Mouse (Mus musculus) hindlimb bud, embryonic 11.5 days (tissue): Measurements from ENCODE around the gene Hdac9.
A peak's percentile ranks its signal among the peaks of the same experiment; 100 is the strongest.
"Not testable (repeated sequence)": the region's sequence is repeated elsewhere in the genome, so short reads cannot be mapped to it uniquely, and the experiment has no call there.

Experiments
- DNase-seq: peaks from one replicate; pipeline ENCODE4 v3.0.0-alpha.2; 2012; ENCODE audit warnings: low read depth, low spot score; ENCODE audit errors: extremely low spot score

Hdac9 gene

DNA sequence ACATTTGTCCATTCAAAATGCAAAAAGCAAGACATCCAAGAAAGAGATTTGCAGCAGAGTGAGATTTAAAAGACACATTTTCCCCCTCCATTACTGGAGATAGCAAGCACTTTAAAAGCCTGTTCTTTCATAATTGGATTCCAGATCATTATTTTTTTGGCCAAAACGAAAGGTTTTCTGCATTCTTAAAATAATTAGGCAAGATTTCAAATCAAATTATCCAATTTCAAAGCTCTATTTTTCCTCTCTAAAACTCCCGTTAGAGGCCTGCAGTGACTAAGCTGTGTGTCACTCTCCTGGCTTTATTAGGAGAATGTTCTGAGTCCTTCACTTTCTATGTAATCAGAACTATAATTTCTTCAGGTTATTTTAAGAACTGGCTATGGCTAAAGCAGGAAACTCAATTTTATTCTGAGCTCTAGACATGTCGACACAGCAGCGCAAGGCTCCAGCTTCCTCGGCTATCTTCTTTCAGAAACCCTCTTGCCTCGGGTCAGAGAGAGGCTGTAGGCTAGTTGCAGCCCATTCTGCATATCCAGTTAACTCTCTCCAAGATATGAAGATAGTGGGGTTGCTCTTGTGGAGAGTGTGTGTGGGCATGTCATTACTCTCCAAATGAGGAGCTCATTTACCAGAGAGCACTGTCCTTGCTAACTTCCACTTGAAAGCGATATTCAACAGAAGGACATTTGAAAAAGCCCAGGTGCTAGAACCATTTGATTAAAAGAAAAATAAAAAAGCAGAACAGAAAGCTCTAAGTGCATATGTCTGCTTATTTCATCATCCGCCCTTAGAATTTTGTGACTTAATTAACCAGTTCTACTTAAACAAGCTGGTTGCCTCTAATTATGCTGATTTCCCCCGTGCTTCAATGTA is 417.9 kb downstream of the Hdac9 start:
- DNase-seq = no peak

DNA sequence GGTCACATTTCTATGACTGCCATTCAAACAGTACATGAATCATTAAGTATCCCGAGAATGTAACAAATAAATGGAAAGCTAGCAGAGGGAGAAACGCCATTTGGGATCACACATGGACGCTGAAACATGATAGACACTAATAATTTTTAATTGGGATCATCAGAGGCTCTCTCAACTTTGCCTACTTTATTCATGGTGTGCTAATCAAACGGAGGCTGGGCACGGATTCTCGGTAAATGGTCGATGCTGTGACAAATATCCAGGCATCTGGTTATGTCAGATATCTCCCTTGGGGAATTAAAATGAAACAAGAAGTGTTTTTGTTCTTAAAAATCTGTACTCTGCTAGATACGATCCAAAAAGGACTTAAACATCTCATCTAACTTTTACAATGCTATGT is 418.6 kb downstream of the Hdac9 start:
- DNase-seq = no peak

DNA sequence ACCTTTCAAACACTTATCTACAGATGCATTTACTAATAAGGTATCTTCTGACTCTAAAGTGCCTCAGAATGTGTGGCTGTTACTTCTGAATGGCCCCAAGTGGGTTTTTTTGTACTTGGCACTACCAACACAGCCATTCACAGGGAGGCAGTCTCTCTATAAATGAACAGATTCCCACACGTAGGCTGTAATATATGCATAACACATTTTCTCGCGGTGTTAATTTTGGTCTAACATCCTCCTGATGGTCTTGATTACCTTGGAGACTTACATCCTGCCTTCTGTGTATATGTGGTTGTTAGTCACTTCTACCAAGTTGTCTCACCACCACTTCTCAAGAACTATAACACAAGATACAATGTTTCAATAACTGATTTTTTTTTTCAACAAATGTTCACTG is 419.2 kb downstream of the Hdac9 start:
- no peak for DNase-seq

DNA sequence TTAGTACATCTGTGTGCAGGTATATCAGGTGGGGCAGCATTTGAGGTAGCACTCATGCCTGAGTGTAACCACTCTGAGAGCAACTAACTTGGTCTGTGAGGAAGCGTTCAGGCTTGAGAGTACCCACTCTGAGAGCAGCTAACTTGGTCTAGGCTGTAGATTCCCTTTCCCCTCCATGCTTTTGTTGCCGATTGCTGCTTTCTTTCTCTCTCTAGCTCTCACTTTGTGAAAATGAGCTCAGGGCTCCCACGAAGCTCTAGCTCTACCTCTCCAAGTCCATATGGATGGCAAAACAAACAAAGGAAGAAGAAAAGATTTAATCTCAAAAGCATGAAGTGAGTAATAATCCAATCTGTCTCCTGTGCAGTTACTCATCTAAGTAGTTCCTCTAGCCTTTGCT is 421.0 kb downstream of the Hdac9 start:
- no peak for DNase-seq

DNA sequence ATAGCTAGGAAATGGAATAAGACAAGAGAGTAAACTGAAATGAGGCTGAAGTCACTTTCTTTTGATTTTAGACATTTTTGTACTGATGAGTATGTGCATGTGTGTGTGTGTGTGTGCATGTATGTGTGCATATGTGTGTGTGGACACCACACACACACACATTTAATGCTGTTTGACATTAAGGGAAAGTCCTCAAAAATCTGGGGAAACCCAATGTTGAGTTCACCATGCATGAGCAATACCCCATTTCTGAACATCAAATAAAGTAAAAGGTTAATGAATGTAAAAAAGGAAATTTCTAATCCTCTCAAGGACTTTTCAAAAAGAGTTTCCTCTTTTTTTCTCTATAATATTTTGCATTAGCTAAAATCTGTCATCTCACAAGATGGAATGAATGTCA is 427.3 kb downstream of the Hdac9 start:
- no peak for DNase-seq

DNA sequence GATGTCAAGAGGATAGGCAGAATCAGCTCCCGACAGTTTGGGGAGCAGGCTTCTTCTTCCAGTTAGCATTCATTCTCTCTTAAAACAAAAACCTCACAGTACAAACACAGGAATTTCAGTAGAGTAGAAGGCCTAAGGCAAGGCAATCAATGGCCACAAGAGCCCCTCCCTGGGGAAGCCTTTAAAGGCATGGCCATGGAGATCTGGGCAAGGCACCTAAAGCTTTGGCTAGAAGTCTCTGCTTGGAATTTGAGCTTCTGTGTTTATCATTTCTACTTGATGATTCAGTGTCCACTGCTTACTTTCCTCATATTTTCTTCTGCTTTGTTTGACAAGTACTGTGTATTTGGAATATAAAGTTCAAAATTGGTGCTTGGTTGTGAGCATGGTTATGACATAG is 429.2 kb downstream of the Hdac9 start:
- DNase-seq = no peak

DNA sequence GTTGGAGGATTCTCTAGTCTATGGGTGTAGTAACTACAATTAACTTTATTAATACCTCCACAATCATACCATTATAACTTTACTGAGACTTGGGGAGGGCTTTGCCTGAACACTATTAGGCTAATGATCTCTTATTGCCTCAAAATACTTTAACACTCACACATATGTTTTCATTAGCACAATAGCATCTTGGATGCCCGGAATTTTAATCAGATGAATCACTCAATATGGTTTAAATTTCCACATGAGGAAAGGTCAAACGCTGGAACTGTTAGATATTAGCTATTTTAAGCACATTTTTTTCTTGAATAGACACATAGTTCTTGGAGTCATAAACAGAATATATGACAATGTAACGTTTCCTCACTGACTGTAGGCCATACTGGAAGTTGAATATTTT is 429.9 kb downstream of the Hdac9 start:
- no peak for DNase-seq

DNA sequence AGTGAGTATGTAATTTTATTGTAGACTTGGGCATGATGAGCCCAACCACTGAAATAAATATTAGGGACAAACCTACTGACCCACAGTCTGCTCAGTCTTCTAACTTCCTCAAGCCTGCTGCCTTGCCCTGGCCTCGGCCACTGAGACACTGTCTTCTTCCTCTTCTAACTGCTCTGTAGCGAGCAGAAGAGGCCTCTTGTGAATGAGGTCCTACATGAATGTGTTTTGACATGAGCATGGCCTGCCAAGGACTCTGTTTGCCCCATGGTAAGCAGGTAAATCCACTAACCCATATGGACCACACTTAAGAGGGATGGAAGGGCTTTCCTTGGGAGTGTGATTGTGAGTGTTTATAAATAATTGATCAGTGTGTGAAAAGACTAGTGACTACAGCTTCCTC is 430.9 kb downstream of the Hdac9 start:
- DNase-seq = no peak

DNA sequence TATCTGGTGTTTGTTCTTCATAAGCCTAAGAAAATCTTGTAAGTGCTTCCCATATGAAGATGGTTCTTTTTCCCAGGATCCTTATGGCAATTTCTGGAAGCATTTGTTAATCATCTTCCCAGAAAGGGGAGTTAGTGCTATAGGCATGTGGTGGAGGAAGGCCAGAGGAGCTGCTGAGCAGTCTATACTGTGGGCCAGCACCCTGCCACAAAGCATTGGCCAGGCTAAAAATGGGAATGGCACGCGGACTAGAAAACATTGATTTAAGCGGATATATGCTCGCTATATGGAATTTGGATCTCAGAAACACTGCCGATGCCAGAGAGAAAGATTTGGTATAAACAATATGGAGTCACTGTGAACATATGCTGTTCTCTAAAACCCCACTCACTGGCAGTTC is 435.2 kb downstream of the Hdac9 start:
- no peak for DNase-seq

DNA sequence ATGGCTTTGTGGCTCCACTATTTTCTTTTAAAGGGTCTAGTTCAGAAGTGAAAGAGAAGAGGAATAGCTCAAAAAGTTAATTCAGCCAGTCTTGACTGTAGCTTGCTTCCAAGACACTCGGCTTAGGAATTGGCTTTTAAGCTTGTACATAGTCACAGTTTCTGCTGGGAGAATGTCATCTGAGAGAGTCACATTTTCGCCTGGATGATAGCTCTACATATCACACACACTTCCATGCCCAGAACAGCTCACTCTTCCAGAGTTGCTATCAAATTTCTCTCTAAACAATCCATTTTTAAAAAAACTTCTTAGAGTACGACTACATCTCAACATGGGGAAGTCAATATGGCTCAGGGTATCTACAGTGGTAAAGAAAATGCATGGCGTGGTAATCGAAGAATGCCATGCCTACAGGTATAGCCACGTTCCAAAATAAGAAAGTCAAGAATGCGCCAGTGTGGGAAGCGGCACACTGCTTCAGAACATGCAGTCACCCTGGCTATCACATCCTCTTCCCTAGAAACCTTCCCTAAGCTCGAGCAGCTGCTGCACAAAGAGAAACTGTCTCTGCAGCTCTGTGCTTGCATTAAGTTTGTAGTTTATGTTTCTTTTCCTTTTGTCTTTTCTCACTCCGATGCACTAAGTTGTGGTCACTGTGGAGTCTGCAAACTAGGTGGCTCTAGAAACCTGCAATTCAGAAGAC is 443.8 kb downstream of the Hdac9 start:
- DNase-seq = no peak

DNA sequence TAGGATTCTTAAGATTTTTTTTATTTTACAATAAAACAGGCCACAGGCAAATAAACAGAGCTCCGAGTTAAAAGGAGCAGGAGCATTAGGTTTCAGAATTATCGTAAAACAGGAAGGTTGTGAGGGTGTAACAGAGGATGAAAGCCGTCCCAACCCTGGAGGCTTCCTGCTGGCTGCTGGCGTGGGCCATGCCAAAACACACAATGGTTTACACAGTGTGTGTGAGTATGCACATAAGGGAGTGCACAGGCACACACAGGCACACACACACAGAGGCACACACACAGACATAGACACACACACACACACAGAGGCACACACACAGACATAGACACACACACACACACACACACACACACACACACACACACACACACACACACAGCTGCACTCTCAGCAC is 444.4 kb downstream of the Hdac9 start:
- no peak for DNase-seq

DNA sequence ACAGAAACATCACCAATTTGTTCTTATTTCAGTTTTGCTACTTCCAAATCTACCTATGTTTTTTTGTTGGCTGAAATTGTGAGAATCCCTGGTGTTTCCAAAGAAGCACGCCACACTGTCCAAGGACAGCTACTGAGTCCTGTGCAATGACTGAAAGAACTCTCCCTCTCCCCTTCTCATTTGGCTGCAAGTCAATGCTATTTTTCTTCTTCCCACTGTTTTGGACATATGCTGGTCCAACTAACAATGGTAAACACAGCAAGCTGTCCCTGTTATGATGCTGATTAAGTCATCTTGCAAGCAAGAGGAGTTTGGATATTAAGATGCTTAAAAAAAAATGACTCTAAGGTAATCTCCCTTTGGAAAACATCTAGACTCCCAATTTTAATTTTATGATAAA is 455.2 kb downstream of the Hdac9 start:
- no peak for DNase-seq

DNA sequence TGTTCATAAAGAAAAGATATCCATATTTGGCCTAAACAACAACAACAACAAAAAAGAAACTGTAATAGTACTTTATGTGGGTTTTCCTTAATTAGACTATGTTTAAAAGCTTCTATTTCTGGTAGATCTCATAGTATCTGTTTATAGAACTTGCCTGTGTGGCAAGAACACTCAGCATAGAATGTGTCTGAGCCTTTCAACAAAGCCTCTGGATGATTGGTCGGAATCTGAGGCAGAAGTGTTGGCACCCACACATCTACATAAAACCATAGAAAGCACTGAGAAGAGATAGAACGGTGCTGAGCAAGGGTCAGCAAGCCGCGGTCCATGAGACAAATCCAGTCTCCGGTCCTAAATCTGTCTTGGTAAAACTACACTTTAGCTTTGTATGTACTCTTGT is 464.3 kb downstream of the Hdac9 start:
- DNase-seq = no peak

DNA sequence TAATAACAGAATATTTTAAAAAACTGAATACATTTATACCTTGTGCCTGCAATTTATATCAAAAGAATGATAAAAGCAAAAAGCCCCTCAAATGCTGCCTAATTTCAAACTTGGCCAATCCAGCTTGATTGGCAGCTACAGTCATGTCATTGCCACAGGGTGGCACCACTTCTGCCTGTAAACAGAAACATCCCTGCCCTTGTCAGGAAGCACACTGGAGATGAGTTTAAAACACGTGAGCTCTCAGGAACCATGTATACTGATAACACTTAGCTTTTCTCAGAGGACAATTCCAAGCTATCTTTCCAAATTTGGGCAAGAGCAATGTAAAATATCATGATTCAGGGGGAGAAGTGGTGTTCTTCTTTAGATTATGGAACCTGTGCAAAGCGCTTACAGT is 465.7 kb downstream of the Hdac9 start:
- no peak for DNase-seq

DNA sequence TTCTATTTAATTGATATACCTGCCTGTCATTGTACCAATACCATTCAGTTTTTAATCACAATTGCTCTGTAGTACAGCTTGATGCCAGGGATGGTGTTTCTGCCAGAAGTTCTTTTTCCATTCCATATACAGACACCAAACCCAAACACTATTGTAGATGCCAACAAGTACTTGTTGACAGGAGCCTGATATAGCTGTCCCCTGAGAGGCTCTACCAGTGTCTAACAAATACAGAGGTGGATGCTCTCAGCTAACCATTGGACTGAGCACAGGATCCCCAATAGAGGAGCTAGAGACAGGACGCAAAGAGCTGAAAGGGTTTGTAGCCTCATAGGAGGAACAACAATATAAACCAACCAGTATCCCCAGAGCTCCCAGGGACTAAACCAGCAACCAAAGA is 472.2 kb downstream of the Hdac9 start:
- DNase-seq = not testable (repeated sequence)

DNA sequence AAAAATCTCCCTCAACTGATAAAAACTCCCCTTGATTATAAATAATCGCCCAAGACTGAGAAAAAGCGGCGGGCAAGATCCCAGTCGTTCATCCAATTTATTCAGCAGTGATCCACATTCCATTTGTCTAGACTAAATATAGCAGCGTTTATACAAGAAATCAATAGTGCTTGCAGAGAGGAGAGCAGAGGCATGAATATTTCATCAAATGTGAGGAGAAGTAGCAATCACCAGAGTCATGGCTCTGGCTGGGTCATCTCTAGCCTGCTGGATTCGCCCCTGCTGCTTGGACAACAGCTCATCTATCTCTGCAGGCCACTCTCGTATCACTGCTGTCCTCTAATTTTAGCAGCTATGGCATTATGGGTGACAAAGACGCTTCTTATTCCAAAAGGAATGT is 476.0 kb downstream of the Hdac9 start:
- no peak for DNase-seq

DNA sequence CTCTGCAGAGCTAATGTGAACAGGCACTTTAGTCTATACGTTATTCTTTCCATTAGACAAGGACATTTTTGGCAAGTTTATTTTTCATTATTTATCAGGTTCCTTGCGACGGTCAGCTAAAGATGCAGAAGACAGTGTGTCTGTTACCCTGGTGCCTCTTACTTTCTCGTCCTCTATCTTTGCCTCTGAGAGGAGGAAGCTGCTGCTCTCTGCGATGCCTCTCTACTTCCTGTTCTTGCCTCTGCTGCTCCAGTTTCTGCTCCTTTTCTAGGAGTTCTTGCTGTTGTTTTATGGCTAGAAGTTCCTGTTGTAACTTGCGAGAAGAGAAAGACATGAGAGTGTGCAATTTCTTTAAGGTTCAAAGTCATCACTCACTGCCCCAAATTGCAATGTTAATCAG is 484.0 kb downstream of the Hdac9 start:
- DNase-seq = no peak

DNA sequence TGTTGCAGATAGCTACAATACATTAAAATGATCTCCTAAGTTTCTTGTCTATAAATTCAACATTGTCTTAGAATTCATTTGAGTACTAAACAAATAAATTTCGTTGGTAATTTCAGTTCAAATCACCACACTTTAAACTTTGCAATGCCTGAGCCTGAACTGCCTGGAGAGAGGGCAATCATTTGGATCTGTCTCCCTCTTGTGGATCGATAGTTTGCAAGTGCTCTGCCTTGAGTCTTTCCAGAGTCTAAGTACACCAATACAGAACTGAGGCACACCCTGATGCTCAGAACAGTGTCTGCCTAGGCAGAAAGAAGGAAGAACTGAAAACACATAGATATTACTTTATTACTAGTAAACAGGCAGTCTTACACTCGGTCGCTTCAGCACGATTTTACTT is 484.4 kb downstream of the Hdac9 start:
- DNase-seq = peak; percentile 61

DNA sequence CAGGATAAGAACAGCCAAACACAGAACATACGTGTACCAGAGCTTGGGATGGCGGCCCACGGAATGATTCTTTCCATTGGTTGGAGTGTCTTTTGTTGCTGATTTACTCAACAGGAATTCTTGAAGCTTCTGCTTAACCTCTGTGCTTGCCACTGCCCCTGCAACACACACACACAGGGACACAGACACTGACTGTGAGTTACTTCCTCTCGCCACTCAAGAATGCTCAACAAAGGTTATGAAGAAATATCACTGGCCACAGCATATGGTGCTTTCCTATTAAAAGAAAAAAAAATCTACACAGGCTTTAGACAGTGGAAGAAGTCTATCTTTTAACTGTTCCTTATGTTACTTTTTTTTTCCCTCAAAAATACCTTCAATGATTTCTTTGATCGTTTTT is 485.1 kb downstream of the Hdac9 start:
- DNase-seq = no peak

DNA sequence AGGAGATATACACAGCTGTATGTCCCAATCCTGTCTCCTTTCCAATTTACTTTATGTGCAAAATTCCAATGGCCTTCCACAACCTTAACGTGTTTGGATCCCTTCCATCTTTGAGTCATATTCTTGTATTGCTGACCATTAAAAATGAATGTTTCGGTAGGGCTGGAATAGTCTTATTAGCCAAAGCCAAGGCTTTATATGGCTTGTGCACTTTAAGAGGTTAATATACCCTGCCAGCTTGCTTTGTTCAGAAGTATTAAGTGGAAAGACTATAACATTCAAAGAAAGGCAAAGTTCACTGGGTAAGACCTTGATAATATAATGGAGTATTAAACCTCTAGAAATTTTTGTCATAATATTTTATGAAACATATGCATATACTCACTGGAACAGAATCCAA is 491.4 kb downstream of the Hdac9 start:
- DNase-seq = no peak

DNA sequence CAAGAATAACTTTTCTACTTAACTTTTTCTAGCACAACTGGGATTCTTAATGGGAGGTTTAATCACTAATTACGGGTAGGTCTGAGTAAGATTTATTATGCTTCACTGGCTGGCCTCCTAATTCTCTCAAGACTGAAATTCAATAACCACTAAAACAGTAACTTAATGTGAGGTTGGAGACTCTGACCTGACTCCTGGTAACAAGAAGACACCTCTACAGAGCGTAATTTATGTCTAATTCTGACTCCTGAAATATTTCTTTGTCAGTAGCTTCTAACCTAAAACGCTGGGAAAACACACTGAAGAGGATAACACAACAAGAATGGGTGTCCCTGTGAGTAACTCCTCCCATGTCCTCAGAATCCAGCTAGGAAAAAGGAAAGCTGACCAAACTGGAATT is 508.8 kb downstream of the Hdac9 start:
- no peak for DNase-seq

DNA sequence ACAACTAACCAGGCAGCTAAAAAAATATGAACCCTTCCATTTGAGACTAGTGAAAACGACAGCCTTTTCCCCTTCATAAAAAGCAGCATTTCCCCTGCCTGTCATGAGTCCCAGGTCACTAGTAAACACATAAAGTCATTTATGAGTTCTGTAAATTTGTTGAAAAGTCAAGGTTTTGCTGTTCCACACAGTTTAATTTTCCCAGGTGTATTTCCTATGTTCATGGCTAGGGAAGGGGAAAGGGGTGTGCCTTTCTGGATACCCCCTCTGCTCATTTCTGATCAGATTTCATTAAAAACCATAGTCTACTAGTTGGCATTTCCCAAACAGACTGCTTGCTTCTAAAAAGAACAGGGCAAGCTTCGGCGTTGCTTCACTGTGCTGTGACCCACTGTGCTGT is 509.8 kb downstream of the Hdac9 start:
- no peak for DNase-seq

DNA sequence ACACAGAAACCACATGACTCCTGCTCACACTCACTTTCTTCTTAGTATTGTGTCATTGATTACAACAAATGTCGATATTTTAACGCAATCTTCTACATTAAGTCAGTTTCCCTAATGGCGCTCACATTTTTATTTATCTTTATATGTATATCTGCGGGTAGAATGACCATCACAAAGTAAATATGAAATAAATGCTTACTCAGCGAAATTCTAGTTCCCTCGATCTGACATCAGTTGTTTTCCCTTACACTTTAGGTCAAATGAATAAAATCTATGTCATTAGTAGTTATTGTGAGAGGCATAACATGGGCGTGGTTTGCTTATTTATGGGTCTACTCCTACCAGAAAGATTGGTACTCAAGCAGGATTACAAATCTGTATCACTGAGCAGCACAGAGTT is 514.8 kb downstream of the Hdac9 start:
- no peak for DNase-seq
